Mouse (Mus musculus) small intestine, adult 2 months (tissue): Measurements from ENCODE around the gene 4930518I15Rik.
"Not testable (repeated sequence)": the region's sequence is repeated elsewhere in the genome, so short reads cannot be mapped to it uniquely, and the experiment has no call there.

ENCODE experiments used
- CTCF ChIP-seq: fragments of 200-500 bp; IDR thresholded peaks from 2 replicates; pipeline ENCODE4 v1.5.1; 2012; ENCODE audit warnings: low read depth, mild to moderate bottlenecking, control low read depth, inconsistent platforms, low read length, moderate library complexity, mixed read lengths; ENCODE audit not compliant: insufficient replicate concordance, insufficient read length; ENCODE audit errors: extremely low read depth
- POLR2A ChIP-seq: fragments of 200-500 bp; IDR thresholded peaks from 2 replicates; pipeline ENCODE4 v1.6.1; 2012; ENCODE audit warnings: low read depth, mild to moderate bottlenecking, control low read depth, inconsistent platforms, low read length, moderate library complexity

GRCm38 (mm10) chr2:156853584-156853983, 4.2 kb downstream of the 4930518I15Rik start:
- TF ChIP-seq CTCF, POLR2A: not testable (repeated sequence)
